Mouse (Mus musculus) liver, embryonic 15.5 days (tissue): Measurements from ENCODE around the gene Gm10961. TPM values are rescaled to one million over a fixed set of nuclear protein-coding genes. Genes with fewer than 3 reads are reported as not detected.

Experiments used
- ATAC-seq: fragments of 200-750 bp; cut with Nextera tagmentation; 2 replicates; pipeline ENCODE4 v1.8.0; 2017; ENCODE audit warnings: moderate number of reproducible peaks, mild to moderate bottlenecking, moderate library complexity; ENCODE audit not compliant: insufficient read depth
- H3K27ac ChIP-seq: fragments of 300-500 bp; sonication (generic); replicated peaks from 2 replicates; pipeline ENCODE4 v1.5.1; 2015; ENCODE audit warnings: mild to moderate bottlenecking, inconsistent platforms
- H3K27me3 ChIP-seq: fragments of 300-500 bp; sonication (generic); 2 replicates; pipeline ENCODE4 v1.6.1; 2015; ENCODE audit warnings: mild to moderate bottlenecking, inconsistent platforms
- H3K36me3 ChIP-seq: fragments of 300-500 bp; sonication (generic); replicated peaks from 2 replicates; pipeline ENCODE4 v1.6.1; 2015; ENCODE audit warnings: moderate library complexity, mild to moderate bottlenecking, inconsistent platforms
- H3K4me1 ChIP-seq: fragments of 300-500 bp; sonication (generic); replicated peaks from 2 replicates; pipeline ENCODE4 v1.6.1; 2015; ENCODE audit warnings: inconsistent platforms
- H3K4me2 ChIP-seq: fragments of 300-500 bp; sonication (generic); 2 replicates; pipeline ENCODE4 v1.6.1; 2015; ENCODE audit warnings: moderate library complexity, mild to moderate bottlenecking, inconsistent platforms
- H3K4me3 ChIP-seq: fragments of 300-500 bp; sonication (generic); replicated peaks from 2 replicates; pipeline ENCODE4 v1.5.1; 2015; ENCODE audit warnings: mild to moderate bottlenecking, inconsistent platforms
- H3K9ac ChIP-seq: fragments of 300-500 bp; sonication (generic); 2 replicates; pipeline ENCODE4 v1.6.1; 2015; ENCODE audit warnings: moderate library complexity, mild to moderate bottlenecking, inconsistent platforms
- H3K9me3 ChIP-seq: fragments of 300-500 bp; sonication (generic); replicated peaks from 2 replicates; pipeline ENCODE4 v1.6.1; 2016; ENCODE audit warnings: inconsistent platforms
- WGBS: fragments of 180-500 bp; shearing (Covaris S2); methylation state at CpG from one replicate; pipeline ENCODE4 v1.1.7; 2015; ENCODE audit warnings: mixed read lengths; ENCODE audit not compliant: insufficient replicate concordance; 5-methylcytosine and 5-hydroxymethylcytosine counted together
- polyA plus RNA-seq: library from polyadenylated mRNA; unstranded; fragments of >200 nt; fragmentation: Nextera tagmentation; extraction: Ambion mirVana; gene quantifications from 2 replicates; pipeline ENCODE4 v1.2.1, GENCODE M21; 2015

Gene Gm10961
- polyA plus RNA-seq, 1 experiment from 2014 or later, result not detected

- H3K9ac ChIP-seq, result no peak overlapping the region
- no peaks in the 10 kb centered on the region for H3K9me3 ChIP-seq
- H3K27me3 ChIP-seq, result no peaks in the 10 kb centered on the region
- WGBS, result 80% methylated on average over 3 of the region's 3 CpGs
- peaks cover 91% of the 10 kb centered on the region for H3K36me3 ChIP-seq
- no peaks in the 10 kb centered on the region for H3K4me1 ChIP-seq
- H3K4me3 ChIP-seq, result no peak overlapping the region
- no peak overlapping the region for H3K27ac ChIP-seq
- no peak for ATAC-seq
- H3K4me2 ChIP-seq, result no peak overlapping the region
Measured at GRCm38 (mm10) chr3:107617800-107618199, 13.3 kb upstream of the Gm10961 start.

- WGBS, result 79% methylated on average over 6 of the region's 6 CpGs
- Histone ChIP-seq H3K36me3 (peaks cover 92% of the 10 kb centered on the region), H3K4me1 (no peaks in the 10 kb centered on the region), H3K27ac (no peak overlapping the region), H3K9me3 (no peaks in the 10 kb centered on the region), H3K9ac (no peak overlapping the region), H3K27me3 (no peaks in the 10 kb centered on the region), H3K4me3 (no peak overlapping the region), H3K4me2 (no peak overlapping the region)
- no peak for ATAC-seq
Measured at GRCm38 (mm10) chr3:107619911-107620310, 11.2 kb upstream of the Gm10961 start.

DNA sequence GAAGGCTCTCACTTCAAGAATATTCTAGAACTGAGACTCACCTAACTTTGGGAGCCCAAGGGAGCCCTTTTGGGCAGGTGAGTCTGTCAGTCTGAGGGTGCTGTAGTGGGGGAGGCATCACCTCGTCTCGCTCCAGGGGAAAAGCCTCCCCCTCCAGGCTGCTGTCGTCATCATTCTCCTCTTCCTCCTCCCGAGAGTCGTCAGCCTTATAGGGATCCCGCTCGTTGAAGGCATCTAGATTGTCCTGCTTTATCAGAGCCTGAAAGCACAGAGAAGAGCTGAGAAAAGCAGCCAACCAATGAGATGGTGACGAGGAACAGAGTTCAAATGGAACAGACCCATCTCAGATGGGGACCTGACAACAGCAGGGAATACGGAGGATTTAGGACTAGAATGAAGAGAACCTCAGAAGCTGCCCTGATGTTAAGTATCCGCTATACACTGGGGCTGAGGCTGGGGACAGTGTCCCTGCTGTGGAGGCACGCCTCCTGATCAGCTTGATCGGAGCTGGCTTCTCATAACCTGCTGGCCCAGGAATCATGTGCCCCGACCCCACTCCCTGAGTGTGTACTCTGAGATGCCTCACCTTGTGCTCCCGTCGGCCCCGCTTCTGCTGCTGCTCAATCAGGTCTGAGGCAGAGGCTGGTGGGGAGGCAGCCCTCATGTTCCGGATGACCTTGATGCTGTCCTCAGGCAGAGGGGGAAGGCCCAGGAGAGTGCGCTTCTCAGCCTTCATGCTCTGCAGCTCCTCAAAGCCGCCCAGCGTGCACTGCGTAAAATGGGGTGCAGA, 9.6 kb upstream of the Gm10961 start:
- Histone ChIP-seq H3K9me3 (no peaks in the 10 kb centered on the region), H3K9ac (no peak overlapping the region), H3K4me3 (no peak overlapping the region), H3K36me3 (peaks cover 91% of the 10 kb centered on the region), H3K4me1 (no peaks in the 10 kb centered on the region), H3K27ac (no peak overlapping the region), H3K27me3 (no peaks in the 10 kb centered on the region), H3K4me2 (no peak overlapping the region)
- ATAC-seq, result no peak
- 81% methylated on average over 21 of the region's 21 CpGs for WGBS

DNA sequence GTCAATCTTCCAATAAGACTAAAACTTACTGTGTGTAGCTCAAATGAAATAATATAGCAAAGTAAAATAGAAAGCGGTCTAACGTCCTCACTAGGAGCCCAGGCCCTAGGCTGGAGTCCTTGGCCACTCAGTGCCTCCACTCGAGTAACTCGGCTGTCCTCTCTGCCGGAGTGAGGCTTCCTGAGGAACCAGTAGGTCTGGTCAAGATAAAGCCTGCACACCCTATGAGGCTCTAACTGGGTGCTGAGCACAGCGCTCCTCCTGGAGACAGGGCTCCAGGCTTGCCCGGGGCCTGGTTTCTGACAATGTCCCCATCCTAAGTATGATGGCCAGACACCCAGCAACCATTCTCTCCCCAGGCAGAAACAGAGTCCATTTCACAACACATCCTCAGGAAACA, 8.6 kb upstream of the Gm10961 start:
- no peak overlapping the region for H3K9ac ChIP-seq
- no peak overlapping the region for H3K4me3 ChIP-seq
- H3K9me3 ChIP-seq, result no peaks in the 10 kb centered on the region
- ATAC-seq, result no peak
- peaks cover 87% of the 10 kb centered on the region for H3K36me3 ChIP-seq
- WGBS, result 81% methylated on average over 7 of the region's 7 CpGs
- no peak overlapping the region for H3K27ac ChIP-seq
- H3K4me2 ChIP-seq, result no peak overlapping the region
- no peaks in the 10 kb centered on the region for H3K4me1 ChIP-seq
- no peaks in the 10 kb centered on the region for H3K27me3 ChIP-seq

DNA sequence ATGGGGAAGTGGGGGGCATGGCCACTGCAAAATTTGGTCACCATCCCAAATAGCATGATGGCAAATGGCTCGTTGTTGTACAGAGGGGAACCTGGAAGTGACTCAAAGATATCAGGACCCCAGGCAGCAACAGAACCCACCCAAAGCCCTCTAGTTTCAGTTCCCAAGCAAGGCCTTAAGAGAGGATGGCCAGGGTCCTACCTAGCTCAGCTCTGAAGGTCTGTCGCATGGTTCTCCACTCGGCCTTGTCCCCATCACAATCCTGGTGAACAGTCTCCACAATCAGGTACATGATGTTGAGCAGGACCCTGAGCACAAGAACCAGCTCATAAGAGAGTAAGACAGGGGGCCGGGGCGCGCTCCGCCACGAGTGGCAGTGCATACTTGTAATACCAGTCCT, 6.7 kb upstream of the Gm10961 start:
- no peaks in the 10 kb centered on the region for H3K27me3 ChIP-seq
- 81% methylated on average over 8 of the region's 8 CpGs for WGBS
- H3K9me3 ChIP-seq, result no peaks in the 10 kb centered on the region
- H3K36me3 ChIP-seq, result peaks cover 72% of the 10 kb centered on the region
- ATAC-seq, result no peak
- no peak overlapping the region for H3K9ac ChIP-seq
- H3K4me2 ChIP-seq, result no peak overlapping the region
- H3K4me1 ChIP-seq, result no peaks in the 10 kb centered on the region
- H3K27ac ChIP-seq, result no peak overlapping the region
- H3K4me3 ChIP-seq, result no peak overlapping the region

DNA sequence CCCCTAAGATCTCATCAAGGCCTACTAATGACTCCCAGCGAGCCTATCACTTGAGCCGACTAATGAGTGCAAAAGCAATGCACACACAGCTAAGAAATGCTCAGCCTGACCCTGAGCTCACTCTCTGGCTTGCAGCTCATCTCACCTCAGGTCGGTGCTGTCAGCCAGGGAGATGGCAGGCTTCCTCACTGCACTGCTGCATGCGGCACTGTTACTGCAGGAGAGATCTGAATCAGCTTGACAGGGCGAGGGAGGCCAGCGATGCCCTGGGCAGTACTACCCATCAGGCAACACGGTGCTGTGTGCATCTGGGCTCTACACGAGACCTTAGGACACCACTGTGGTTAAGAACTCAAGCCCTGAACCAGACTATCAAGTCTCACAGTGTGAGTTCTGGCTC, 5.6 kb upstream of the Gm10961 start:
- Histone ChIP-seq H3K4me3 (no peak overlapping the region), H3K36me3 (peaks cover 64% of the 10 kb centered on the region), H3K4me1 (peaks cover 6% of the 10 kb centered on the region), H3K9ac (no peak overlapping the region), H3K27ac (no peak overlapping the region), H3K9me3 (no peaks in the 10 kb centered on the region), H3K4me2 (no peak overlapping the region), H3K27me3 (no peaks in the 10 kb centered on the region)
- ATAC-seq, result no peak
- 80% methylated on average over 8 of the region's 8 CpGs for WGBS

DNA sequence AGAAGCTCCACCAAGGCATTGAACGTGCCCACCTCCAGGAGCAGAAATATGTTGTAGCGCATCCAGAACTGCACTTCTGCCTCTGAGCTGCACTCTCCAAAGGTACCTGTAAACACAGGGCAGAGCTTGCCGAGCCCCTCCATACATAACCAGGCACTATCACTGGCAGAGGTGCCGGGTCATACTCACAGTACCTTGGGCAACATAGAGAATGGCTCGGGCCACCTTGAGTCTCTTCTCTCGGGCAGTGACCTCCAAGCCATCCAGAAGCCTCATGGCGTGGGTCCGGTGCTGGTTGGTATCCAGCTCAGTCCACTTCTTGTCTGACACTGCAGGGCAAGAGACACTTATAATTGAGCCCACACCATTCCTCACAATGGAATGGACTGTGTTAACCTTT, 4.4 kb upstream of the Gm10961 start:
- ATAC-seq, result no peak
- Histone ChIP-seq H3K4me2 (no peak overlapping the region), H3K9ac (no peak overlapping the region), H3K4me1 (peaks cover 15% of the 10 kb centered on the region), H3K27ac (no peak overlapping the region), H3K36me3 (peaks cover 53% of the 10 kb centered on the region), H3K9me3 (no peaks in the 10 kb centered on the region), H3K4me3 (no peak overlapping the region), H3K27me3 (no peaks in the 10 kb centered on the region)
- WGBS, result 73% methylated on average over 8 of the region's 8 CpGs

GRCm38 (mm10) chr3:107627641-107628040, 3.5 kb upstream of the Gm10961 start:
- Histone ChIP-seq H3K4me3 (no peak overlapping the region), H3K27me3 (no peaks in the 10 kb centered on the region), H3K4me1 (peaks cover 20% of the 10 kb centered on the region), H3K36me3 (peaks cover 45% of the 10 kb centered on the region), H3K27ac (no peak overlapping the region), H3K9me3 (no peaks in the 10 kb centered on the region), H3K4me2 (no peak overlapping the region), H3K9ac (no peak overlapping the region)
- ATAC-seq, result no peak
- 84% methylated on average over 7 of the region's 7 CpGs for WGBS

GRCm38 (mm10) chr3:107628551-107628950, 2.6 kb upstream of the Gm10961 start:
- Histone ChIP-seq H3K4me1 (peaks cover 20% of the 10 kb centered on the region), H3K27ac (no peak overlapping the region), H3K9ac (no peak overlapping the region), H3K9me3 (no peaks in the 10 kb centered on the region), H3K36me3 (peaks cover 36% of the 10 kb centered on the region), H3K27me3 (no peaks in the 10 kb centered on the region), H3K4me2 (no peak overlapping the region), H3K4me3 (no peak overlapping the region)
- no peak for ATAC-seq
- 75% methylated on average over 2 of the region's 2 CpGs for WGBS

DNA sequence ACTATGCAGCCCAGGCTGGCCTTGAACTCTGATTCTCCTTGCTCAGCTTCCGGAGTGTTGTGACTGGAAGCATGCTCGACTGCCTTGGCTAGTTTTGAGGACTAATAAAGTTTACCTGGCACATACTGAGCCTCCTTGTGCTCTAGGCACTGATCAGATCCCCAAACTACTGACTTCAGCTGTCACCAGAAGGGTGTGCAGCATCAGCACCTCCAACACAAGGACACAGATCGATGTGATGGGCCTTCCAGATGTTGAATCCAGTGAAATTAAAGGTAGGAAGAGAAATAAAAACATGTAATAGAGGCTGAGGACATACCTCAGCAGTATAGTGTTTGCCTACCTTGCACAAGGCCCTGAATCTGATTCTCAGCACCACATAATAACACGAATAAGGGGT, 1.7 kb upstream of the Gm10961 start:
- ATAC-seq, result no peak

DNA sequence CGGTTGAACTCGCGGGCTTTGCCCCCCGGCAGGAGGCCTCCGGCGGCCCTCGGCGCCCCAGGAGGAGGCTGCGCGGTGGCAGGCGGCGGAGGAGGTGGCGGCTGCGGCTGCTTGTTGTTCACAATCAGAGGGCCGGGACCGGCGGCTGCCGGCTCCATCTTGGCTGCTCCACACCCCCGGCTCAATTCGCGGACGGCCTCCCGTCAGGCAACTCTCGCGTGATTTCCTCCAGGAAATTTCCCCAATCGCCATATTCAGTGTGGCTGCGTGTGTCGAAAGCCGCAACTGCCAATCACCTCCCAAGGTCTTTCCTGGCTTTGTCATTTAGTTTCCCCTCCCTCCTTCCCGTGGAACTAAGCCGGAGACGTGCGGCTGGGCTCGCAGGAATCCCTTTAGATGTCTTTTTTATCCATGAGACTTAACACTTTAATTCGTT, 419 bp downstream of the Gm10961 start, which contains the start of gene Strip1:
Strip1 (minus strand) TSS at position 172 of the 436 bp plus-strand sequence.
- peak; percentile 92 for ATAC-seq
- peak within 1 kb of the TSS; percentile 90 for H3K4me2 ChIP-seq
- under 1% methylated on average over 34 of the region's 35 CpGs for WGBS
- H3K4me1 ChIP-seq, result peaks cover 20% of the 10 kb centered on the region
- peak within 1 kb of the TSS; percentile 75 for H3K27ac ChIP-seq
- H3K9ac ChIP-seq, result peak within 1 kb of the TSS; percentile 91
- H3K27me3 ChIP-seq, result no peaks in the 10 kb centered on the region
- H3K4me3 ChIP-seq, result peak within 1 kb of the TSS; percentile 96
- peaks cover 8% of the 10 kb centered on the region; the same call in 1 of the 2 replicates for H3K36me3 ChIP-seq
- no peaks in the 10 kb centered on the region for H3K9me3 ChIP-seq

More for the DNA sequence above, 1.7 kb upstream of the Gm10961 start:
- H3K4me1 ChIP-seq, result peaks cover 20% of the 10 kb centered on the region
- H3K27me3 ChIP-seq, result no peaks in the 10 kb centered on the region
- H3K9ac ChIP-seq, result no peak overlapping the region
- H3K9me3 ChIP-seq, result no peaks in the 10 kb centered on the region
- no peak overlapping the region for H3K4me2 ChIP-seq
- no peak overlapping the region for H3K27ac ChIP-seq
- peaks cover 29% of the 10 kb centered on the region for H3K36me3 ChIP-seq
- 69% methylated on average over 4 of the region's 4 CpGs for WGBS
- H3K4me3 ChIP-seq, result no peak overlapping the region

GRCm38 (mm10) chr3:107632786-107633185, 1.7 kb downstream of the Gm10961 start:
- Histone ChIP-seq H3K4me3 (no peak overlapping the region), H3K27me3 (no peaks in the 10 kb centered on the region), H3K36me3 (no peaks in the 10 kb centered on the region), H3K9me3 (no peaks in the 10 kb centered on the region), H3K9ac (no peak overlapping the region), H3K27ac (no peak overlapping the region), H3K4me2 (no peak overlapping the region), H3K4me1 (peaks cover 20% of the 10 kb centered on the region)
- no peak for ATAC-seq
- 84% methylated on average over 4 of the region's 4 CpGs for WGBS
